Mouse (Mus musculus) heart, embryonic 11.5 days (tissue): ENCODE results near the gene Ghr. TPM values are rescaled to one million over a fixed set of nuclear protein-coding genes. Genes with fewer than 3 reads are reported as not detected.
A peak's percentile ranks its signal among the peaks of the same experiment; 100 is the strongest.

Experiments used
- ATAC-seq: fragments of 200-750 bp; cut with Nextera tagmentation; replicated peaks from 2 replicates; pipeline ENCODE4 v1.8.0; 2017; ENCODE audit warnings: moderate library complexity; ENCODE audit not compliant: insufficient number of reproducible peaks, low FRiP score, low TSS enrichment
- H3K27ac ChIP-seq: fragments of 300-500 bp; sonication (generic); 2 replicates; pipeline ENCODE4 v1.5.1; 2014; ENCODE audit warnings: mild to moderate bottlenecking, low read depth, low read length
- H3K27me3 ChIP-seq: fragments of 300-500 bp; sonication (generic); 2 replicates; pipeline ENCODE4 v1.6.1; 2014; ENCODE audit warnings: mild to moderate bottlenecking, low read length, mixed read lengths; ENCODE audit not compliant: control insufficient read depth, insufficient read depth
- H3K36me3 ChIP-seq: fragments of 300-500 bp; sonication (generic); 2 replicates; pipeline ENCODE4 v1.6.1; 2014; ENCODE audit warnings: mild to moderate bottlenecking, low read length, moderate library complexity, mixed read lengths; ENCODE audit not compliant: control insufficient read depth, insufficient read depth
- H3K4me1 ChIP-seq: fragments of 300-500 bp; sonication (generic); 2 replicates; pipeline ENCODE4 v1.6.1; 2014; ENCODE audit warnings: low read length; ENCODE audit not compliant: control insufficient read depth, insufficient read depth
- H3K4me2 ChIP-seq: fragments of 300-500 bp; sonication (generic); 2 replicates; pipeline ENCODE4 v1.6.1; 2014; ENCODE audit warnings: mild to moderate bottlenecking, moderate library complexity
- H3K4me3 ChIP-seq: fragments of 300-500 bp; sonication (generic); 2 replicates; pipeline ENCODE4 v1.5.1; 2014; ENCODE audit warnings: low read depth, low read length
- H3K9ac ChIP-seq: fragments of 300-500 bp; sonication (generic); 2 replicates; pipeline ENCODE4 v1.6.1; 2014; ENCODE audit warnings: mild to moderate bottlenecking, low read depth, low read length, moderate library complexity
- H3K9me3 ChIP-seq: fragments of 300-500 bp; sonication (generic); replicated peaks from 2 replicates; pipeline ENCODE4 v1.6.1; 2016; ENCODE audit warnings: low read length; ENCODE audit not compliant: control insufficient read depth
- WGBS: fragments of 180-500 bp; shearing (Covaris S2); extraction: QIAGEN DNeasy Blood & Tissue Kit; methylation state at CpG from one replicate; pipeline ENCODE4 v1.1.7; 2014; ENCODE audit not compliant: insufficient replicate concordance; 5-methylcytosine and 5-hydroxymethylcytosine counted together
- polyA plus RNA-seq: library from polyadenylated mRNA; unstranded; fragments of >200 nt; fragmentation: Nextera tagmentation; extraction: Ambion mirVana; gene quantifications from 2 replicates; pipeline ENCODE4 v1.2.1, GENCODE M21; 2014

Gene Ghr
- polyA plus RNA-seq, 1 experiment from 2014 or later, result 53.8 TPM

DNA sequence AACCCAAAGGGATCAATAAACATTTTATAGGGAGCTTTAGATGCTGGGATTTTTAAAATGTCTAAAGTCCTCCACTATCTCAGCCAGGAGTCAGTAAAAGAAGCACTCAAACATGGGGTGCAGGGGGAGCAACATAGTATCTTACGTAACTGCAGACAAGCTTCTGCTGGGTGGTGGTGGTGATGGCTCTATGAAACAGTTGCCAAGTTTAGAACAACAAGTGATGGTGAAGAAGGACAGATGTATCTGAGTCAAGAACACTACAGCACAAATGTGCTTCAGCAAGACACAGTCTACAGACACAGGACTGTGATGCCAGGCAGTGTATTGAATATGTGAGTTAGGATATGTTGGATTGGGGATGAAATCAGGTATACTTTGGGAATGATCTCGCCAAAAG lies 187.1 kb downstream of the Ghr start:
- H3K27ac ChIP-seq, result no peak overlapping the region
- no peaks in the 10 kb centered on the region for H3K36me3 ChIP-seq
- ATAC-seq, result no peak
- 72% methylated on average over 2 of the region's 2 CpGs for WGBS
- no peaks in the 10 kb centered on the region for H3K9me3 ChIP-seq
- no peak overlapping the region for H3K4me2 ChIP-seq
- H3K4me1 ChIP-seq, result no peaks in the 10 kb centered on the region
- no peak overlapping the region for H3K9ac ChIP-seq
- no peaks in the 10 kb centered on the region for H3K27me3 ChIP-seq
- H3K4me3 ChIP-seq, result no peak overlapping the region

DNA sequence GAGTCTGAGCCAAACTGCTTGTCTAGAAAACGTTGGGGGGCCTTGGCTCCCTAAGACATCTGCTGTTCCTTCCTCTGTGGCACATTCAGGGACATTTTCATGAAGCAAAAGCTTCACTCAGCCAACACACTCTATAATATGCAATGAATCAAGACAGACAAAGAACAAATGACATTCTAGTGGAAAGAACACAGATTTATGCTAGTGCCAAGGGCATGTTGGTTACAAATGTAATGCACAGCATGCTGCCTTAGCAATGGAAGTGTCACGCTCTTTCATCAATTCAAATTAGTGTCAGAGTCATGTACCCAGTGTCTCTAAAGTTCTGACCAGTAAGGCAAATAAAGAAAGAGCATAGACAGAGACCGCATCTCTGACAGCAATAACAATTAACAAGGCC lies 187.6 kb downstream of the Ghr start:
- no peaks in the 10 kb centered on the region for H3K4me1 ChIP-seq
- H3K36me3 ChIP-seq, result no peaks in the 10 kb centered on the region
- H3K9me3 ChIP-seq, result no peaks in the 10 kb centered on the region
- H3K4me2 ChIP-seq, result no peak overlapping the region
- no peak for ATAC-seq
- no peaks in the 10 kb centered on the region for H3K27me3 ChIP-seq
- no peak overlapping the region for H3K4me3 ChIP-seq
- H3K9ac ChIP-seq, result no peak overlapping the region
- H3K27ac ChIP-seq, result no peak overlapping the region
- WGBS, result 71% methylated on average over 3 of the region's 3 CpGs

DNA sequence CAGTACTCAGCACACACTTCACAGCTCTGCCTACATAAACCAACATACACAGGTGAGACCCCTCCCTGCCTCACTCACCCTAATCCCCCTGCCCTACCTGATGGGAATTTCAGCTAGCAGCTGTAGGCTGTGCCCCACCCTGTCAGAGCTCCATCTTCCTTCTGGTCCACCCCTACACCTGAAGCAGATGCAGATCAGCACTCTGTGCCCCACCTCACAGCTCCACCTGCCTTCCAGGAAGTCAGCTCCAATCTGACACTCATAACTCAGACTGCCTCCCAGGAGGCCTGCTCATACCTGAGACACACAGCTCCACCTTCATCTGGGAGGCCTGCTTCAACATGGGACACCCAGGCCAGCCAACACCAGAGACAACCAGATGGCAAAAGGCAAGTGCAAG lies 192.6 kb downstream of the Ghr start:
- Histone ChIP-seq H3K27me3 (no peaks in the 10 kb centered on the region), H3K9me3 (no peaks in the 10 kb centered on the region), H3K4me1 (no peaks in the 10 kb centered on the region), H3K4me2 (no peak overlapping the region), H3K36me3 (no peaks in the 10 kb centered on the region), H3K9ac (no peak overlapping the region), H3K27ac (no peak overlapping the region), H3K4me3 (no peak overlapping the region)
- ATAC-seq, result no peak

DNA sequence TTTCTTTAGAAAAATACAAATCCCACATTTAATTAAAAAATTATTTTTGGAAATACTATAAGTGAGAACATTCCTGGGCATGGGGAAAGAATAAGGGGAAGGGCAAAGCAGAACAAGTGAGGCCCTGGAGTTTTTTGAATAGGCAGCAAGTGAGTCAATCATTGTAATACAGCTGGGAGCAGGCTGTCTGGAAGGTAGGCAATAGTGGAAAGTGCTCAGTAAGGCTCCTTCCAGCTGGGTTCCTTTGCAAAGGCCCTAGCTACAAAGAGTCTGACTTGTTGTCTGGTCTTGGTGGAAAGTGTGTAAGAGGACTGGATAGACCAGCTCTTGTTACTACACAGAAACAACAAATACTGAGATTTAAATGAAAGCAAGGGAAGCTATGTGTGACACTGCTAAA lies 194.3 kb downstream of the Ghr start:
- H3K27me3 ChIP-seq, result no peaks in the 10 kb centered on the region
- H3K27ac ChIP-seq, result no peak overlapping the region; the same call in 1 of the 2 replicates
- H3K4me1 ChIP-seq, result no peaks in the 10 kb centered on the region
- ATAC-seq, result no peak
- H3K36me3 ChIP-seq, result no peaks in the 10 kb centered on the region
- H3K9ac ChIP-seq, result no peak overlapping the region
- H3K9me3 ChIP-seq, result no peaks in the 10 kb centered on the region
- H3K4me2 ChIP-seq, result no peak overlapping the region
- H3K4me3 ChIP-seq, result no peak overlapping the region

DNA sequence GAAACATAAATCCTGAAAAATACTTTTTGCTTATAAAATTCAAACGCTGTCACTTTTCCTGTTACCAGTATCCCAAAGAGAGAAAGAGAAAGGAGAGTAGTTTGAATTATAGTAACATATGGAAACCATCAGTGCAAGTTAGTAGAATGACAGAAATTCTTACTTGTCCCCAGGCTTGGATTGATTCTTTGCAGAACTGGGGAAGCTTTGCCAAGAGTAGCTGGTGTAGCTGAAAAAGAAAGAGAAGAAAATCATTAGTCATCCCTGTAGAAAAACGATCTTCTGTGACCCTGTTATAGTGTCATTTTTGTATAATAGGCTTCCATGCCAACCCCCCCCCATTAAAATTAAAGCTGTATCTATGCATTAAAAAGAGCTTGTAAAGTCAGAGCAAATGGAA lies 194.8 kb downstream of the Ghr start:
- no peaks in the 10 kb centered on the region for H3K4me1 ChIP-seq
- H3K4me3 ChIP-seq, result no peak overlapping the region
- no peaks in the 10 kb centered on the region for H3K36me3 ChIP-seq
- no peaks in the 10 kb centered on the region for H3K9me3 ChIP-seq
- H3K27ac ChIP-seq, result no peak overlapping the region
- H3K9ac ChIP-seq, result no peak overlapping the region
- no peak for ATAC-seq
- no peaks in the 10 kb centered on the region for H3K27me3 ChIP-seq
- 67% methylated on average over 2 of the region's 2 CpGs for WGBS
- no peak overlapping the region for H3K4me2 ChIP-seq

DNA sequence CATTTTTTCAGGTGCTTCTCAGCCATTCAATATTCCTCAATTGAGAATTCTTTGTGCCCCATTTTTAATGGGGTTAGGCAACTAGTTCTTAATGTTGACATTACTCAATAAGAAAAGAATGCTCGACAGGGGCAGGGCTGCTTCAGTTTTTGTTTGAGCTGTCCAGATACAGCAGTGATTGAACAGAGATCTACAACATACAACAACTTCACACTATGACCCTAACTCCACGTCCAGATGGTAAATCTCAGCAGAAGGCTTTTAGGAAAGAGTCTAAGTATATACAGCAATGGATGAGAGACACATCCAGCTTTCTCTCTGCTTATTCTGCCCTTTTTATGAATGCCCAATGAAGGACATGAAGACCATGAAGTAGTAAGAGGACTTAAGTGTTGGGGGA lies 199.5 kb downstream of the Ghr start:
- Histone ChIP-seq H3K4me1 (no peaks in the 10 kb centered on the region), H3K4me3 (no peak overlapping the region), H3K4me2 (no peak overlapping the region), H3K27me3 (no peaks in the 10 kb centered on the region), H3K36me3 (no peaks in the 10 kb centered on the region), H3K27ac (no peak overlapping the region), H3K9me3 (no peaks in the 10 kb centered on the region), H3K9ac (no peak overlapping the region)
- 50% methylated on average over 2 of the region's 2 CpGs for WGBS
- no peak for ATAC-seq

DNA sequence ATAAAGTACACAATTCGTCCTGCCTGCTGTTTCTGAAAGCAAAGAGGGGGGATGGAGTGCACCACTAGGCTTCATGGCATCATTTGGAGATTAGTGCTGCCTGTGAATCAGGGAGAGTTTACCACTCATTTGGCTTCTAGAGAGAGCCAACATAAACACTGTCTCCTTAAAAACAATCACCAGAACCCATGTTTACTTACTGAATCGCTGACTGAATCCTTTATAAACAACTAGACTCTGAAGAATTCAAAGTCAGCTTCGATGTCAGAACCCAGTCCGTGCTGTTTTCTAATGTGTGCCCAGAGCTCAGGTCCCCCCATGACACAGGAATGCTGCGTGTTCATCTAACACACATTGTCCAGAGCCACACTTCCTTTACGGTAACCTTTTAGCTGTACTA lies 201.9 kb downstream of the Ghr start:
- no peaks in the 10 kb centered on the region for H3K9me3 ChIP-seq

DNA sequence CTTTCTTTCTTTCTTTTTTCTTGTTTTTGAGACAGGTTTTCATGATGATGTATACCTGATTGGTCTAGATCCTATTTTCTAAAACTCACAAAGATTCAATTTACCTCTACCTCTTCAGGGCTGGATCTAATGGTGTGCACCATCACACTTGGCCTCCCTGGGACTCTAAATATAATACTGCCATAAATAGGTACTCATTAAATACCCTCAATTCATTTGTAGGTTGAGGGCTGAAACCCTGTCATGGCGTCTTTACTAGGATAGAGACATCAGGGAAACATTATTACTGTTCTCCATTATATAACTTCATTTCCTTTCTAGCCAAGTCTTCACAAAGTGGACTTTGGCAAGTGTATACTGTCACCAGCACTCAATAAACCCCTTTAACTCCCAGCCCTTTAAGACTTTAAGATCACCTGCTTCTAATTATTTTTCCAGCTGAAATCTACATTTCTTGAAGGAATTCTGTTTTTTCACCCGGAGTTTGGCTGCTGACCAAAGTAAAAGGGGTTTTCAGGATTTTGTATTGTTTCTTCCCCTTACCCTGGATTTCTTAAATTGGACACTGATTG lies 214.9 kb downstream of the Ghr start:
- WGBS, result 67% methylated on average over 2 of the region's 2 CpGs

More for the DNA sequence above, 201.9 kb downstream of the Ghr start:
- Histone ChIP-seq H3K4me3 (no peak overlapping the region), H3K36me3 (no peaks in the 10 kb centered on the region), H3K4me1 (no peaks in the 10 kb centered on the region), H3K27ac (no peak overlapping the region), H3K27me3 (no peaks in the 10 kb centered on the region), H3K4me2 (no peak overlapping the region), H3K9ac (no peak overlapping the region)
- no peak for ATAC-seq
- WGBS, result 57% methylated on average over 6 of the region's 6 CpGs

DNA sequence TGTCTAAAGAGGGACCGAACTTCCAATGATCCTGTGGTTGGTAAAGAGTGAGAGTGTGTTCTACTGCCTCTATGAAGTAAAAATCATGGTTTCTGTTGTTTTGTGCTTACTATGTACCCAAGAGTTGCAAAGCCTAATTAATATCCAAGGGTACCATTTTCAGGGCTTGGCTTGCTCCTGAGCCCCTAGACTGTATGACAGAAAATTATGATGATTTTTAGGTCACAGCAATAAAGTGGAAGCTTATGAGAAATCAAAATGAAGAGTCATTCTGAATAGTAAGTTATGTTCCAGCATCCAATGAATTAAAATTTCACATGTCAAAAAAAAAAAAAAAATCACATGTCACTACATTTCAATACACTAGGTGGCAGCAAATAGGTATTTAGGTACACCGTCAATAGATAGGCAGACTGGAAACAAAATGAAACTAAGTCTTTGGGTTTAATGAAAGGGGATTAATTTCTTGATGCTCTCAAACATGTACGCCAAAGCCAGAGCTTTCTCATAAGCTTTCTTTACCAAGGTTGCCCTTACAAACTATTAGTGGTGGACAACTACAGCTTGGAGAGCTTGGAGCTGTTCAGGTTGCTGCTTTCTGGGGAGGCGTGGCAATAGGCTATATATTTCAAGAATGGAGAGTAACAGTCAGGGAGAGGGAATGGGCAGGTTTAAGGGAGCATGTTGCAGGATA lies 227.1 kb downstream of the Ghr start:
- no peaks in the 10 kb centered on the region for H3K9me3 ChIP-seq
- peak overlapping the region; percentile 36; the same call in 1 of the 2 replicates for H3K4me2 ChIP-seq
- H3K27ac ChIP-seq, result no peak overlapping the region
- WGBS, result 55% methylated on average over 4 of the region's 4 CpGs
- no peak for ATAC-seq
- H3K9ac ChIP-seq, result no peak overlapping the region
- H3K36me3 ChIP-seq, result no peaks in the 10 kb centered on the region
- no peaks in the 10 kb centered on the region for H3K4me1 ChIP-seq
- H3K4me3 ChIP-seq, result no peak overlapping the region
- no peaks in the 10 kb centered on the region for H3K27me3 ChIP-seq

More for the DNA sequence above, 214.9 kb downstream of the Ghr start:
- Histone ChIP-seq H3K36me3 (no peaks in the 10 kb centered on the region), H3K9ac (no peak overlapping the region), H3K27me3 (no peaks in the 10 kb centered on the region), H3K27ac (no peak overlapping the region), H3K4me1 (no peaks in the 10 kb centered on the region), H3K4me2 (no peak overlapping the region), H3K4me3 (no peak overlapping the region), H3K9me3 (peaks cover 6% of the 10 kb centered on the region; the same call in 1 of the 2 replicates)
- no peak for ATAC-seq
